Mouse (Mus musculus): Measurements from ENCODE around the gene Sept10. TPM values are rescaled to one million over a fixed set of nuclear protein-coding genes. Genes with fewer than 3 reads are reported as not detected.

Gene Sept10
- polyA plus RNA-seq, 1 experiment from 2014 or later, result 40.1 TPM

- ATAC-seq (ENCODE audit: insufficient number of reproducible peaks, insufficient read depth, low FRiP score, low read depth), result no peak
- Histone ChIP-seq H3K4me3 (ENCODE audit: control insufficient read depth in 1 of 2, insufficient read depth in 1 of 2, low read depth in 1 of 2, low read length in 2 of 2) (no peak overlapping the region), H3K4me1 (ENCODE audit: control insufficient read depth in 2 of 2, insufficient read depth in 2 of 2, low read length in 2 of 2) (peaks cover 5 to 12% of the 10 kb centered on the region in 2 experiments; a peak in 3 of 4 replicates), H3K9ac (ENCODE audit: low read length) (no peak overlapping the region), H3K9me3 (ENCODE audit: control insufficient read depth, low read length) (no peaks in the 10 kb centered on the region), H3K4me2 (ENCODE audit: low read length) (no peak overlapping the region), H3K36me3 (ENCODE audit: control insufficient read depth, insufficient read depth, low read length) (no peaks in the 10 kb centered on the region), H3K27me3 (ENCODE audit: control insufficient read depth, insufficient read depth, low read length) (no peaks in the 10 kb centered on the region), H3K27ac (replicated peaks in 1 of 2; ENCODE audit: control insufficient read depth in 1 of 2, insufficient read depth in 1 of 2, low read depth in 2 of 2, low read length in 2 of 2) (no peak overlapping the region)
- WGBS, result 55% methylated on average over 7 of the region's 7 CpGs
These were observed 41.3 kb upstream of the Sept10 start for GRCm38 (mm10) chr10:59262979-59263378.

- Histone ChIP-seq H3K9ac (ENCODE audit: low read length) (no peak overlapping the region), H3K4me2 (ENCODE audit: low read length) (no peak overlapping the region), H3K4me1 (ENCODE audit: control insufficient read depth in 2 of 2, insufficient read depth in 2 of 2, low read length in 2 of 2) (peaks cover 5 to 10% of the 10 kb centered on the region in 2 experiments; a peak in 3 of 4 replicates), H3K4me3 (ENCODE audit: control insufficient read depth in 1 of 2, insufficient read depth in 1 of 2, low read depth in 1 of 2, low read length in 2 of 2) (no peak overlapping the region), H3K27ac (replicated peaks in 1 of 2; ENCODE audit: control insufficient read depth in 1 of 2, insufficient read depth in 1 of 2, low read depth in 2 of 2, low read length in 2 of 2) (no peak overlapping the region), H3K9me3 (ENCODE audit: control insufficient read depth, low read length) (no peaks in the 10 kb centered on the region), H3K27me3 (ENCODE audit: control insufficient read depth, insufficient read depth, low read length) (no peaks in the 10 kb centered on the region), H3K36me3 (ENCODE audit: control insufficient read depth, insufficient read depth, low read length) (no peaks in the 10 kb centered on the region)
- no peak for ATAC-seq (ENCODE audit: insufficient number of reproducible peaks, insufficient read depth, low FRiP score, low read depth)
- 82% methylated on average over 1 of the region's 1 CpGs for WGBS
These were observed 40.4 kb upstream of the Sept10 start for GRCm38 (mm10) chr10:59262021-59262420.

- WGBS, result 75% methylated on average over 3 of the region's 3 CpGs
- no peaks in the 10 kb centered on the region for H3K9me3 ChIP-seq (ENCODE audit: control insufficient read depth, low read length)
- no peak overlapping the region for H3K4me2 ChIP-seq (ENCODE audit: low read length)
- no peak overlapping the region for H3K4me3 ChIP-seq (ENCODE audit: control insufficient read depth in 1 of 2, insufficient read depth in 1 of 2, low read depth in 1 of 2, low read length in 2 of 2)
- H3K27ac ChIP-seq (replicated peaks in 1 of 2; ENCODE audit: control insufficient read depth in 1 of 2, insufficient read depth in 1 of 2, low read depth in 2 of 2, low read length in 2 of 2), result no peak overlapping the region
- no peaks in the 10 kb centered on the region for H3K27me3 ChIP-seq (ENCODE audit: control insufficient read depth, insufficient read depth, low read length)
- no peak overlapping the region for H3K9ac ChIP-seq (ENCODE audit: low read length)
- H3K36me3 ChIP-seq (ENCODE audit: control insufficient read depth, insufficient read depth, low read length), result no peaks in the 10 kb centered on the region
- peaks cover 5 to 10% of the 10 kb centered on the region in 2 experiments; a peak in 3 of 4 replicates for H3K4me1 ChIP-seq (ENCODE audit: control insufficient read depth in 2 of 2, insufficient read depth in 2 of 2, low read length in 2 of 2)
- no peak for ATAC-seq (ENCODE audit: insufficient number of reproducible peaks, insufficient read depth, low FRiP score, low read depth)
These were observed 40.0 kb upstream of the Sept10 start for GRCm38 (mm10) chr10:59261603-59262002.

- H3K36me3 ChIP-seq (ENCODE audit: control insufficient read depth, insufficient read depth, low read length), result no peaks in the 10 kb centered on the region
- no peak overlapping the region for H3K27ac ChIP-seq (replicated peaks in 1 of 2; ENCODE audit: control insufficient read depth in 1 of 2, insufficient read depth in 1 of 2, low read depth in 2 of 2, low read length in 2 of 2)
- H3K27me3 ChIP-seq (ENCODE audit: control insufficient read depth, insufficient read depth, low read length), result no peaks in the 10 kb centered on the region
- peaks cover 4 to 8% of the 10 kb centered on the region in 2 experiments; a peak in 2 of 4 replicates for H3K4me1 ChIP-seq (ENCODE audit: control insufficient read depth in 2 of 2, insufficient read depth in 2 of 2, low read length in 2 of 2)
- H3K9me3 ChIP-seq (ENCODE audit: control insufficient read depth, low read length), result no peaks in the 10 kb centered on the region
- no peak overlapping the region for H3K4me2 ChIP-seq (ENCODE audit: low read length)
- H3K9ac ChIP-seq (ENCODE audit: low read length), result no peak overlapping the region
- no peak for ATAC-seq (ENCODE audit: insufficient number of reproducible peaks, insufficient read depth, low FRiP score, low read depth)
- WGBS, result 84% methylated on average over 6 of the region's 6 CpGs
- no peak overlapping the region for H3K4me3 ChIP-seq (ENCODE audit: control insufficient read depth in 1 of 2, insufficient read depth in 1 of 2, low read depth in 1 of 2, low read length in 2 of 2)
These were observed 37.9 kb upstream of the Sept10 start for GRCm38 (mm10) chr10:59259572-59259971.

- H3K4me3 ChIP-seq (ENCODE audit: control insufficient read depth in 1 of 2, insufficient read depth in 1 of 2, low read depth in 1 of 2, low read length in 2 of 2), result no peak overlapping the region
- no peak overlapping the region for H3K9ac ChIP-seq (ENCODE audit: low read length)
- no peaks in the 10 kb centered on the region for H3K36me3 ChIP-seq (ENCODE audit: control insufficient read depth, insufficient read depth, low read length)
- H3K27ac ChIP-seq (replicated peaks in 1 of 2; ENCODE audit: control insufficient read depth in 1 of 2, insufficient read depth in 1 of 2, low read depth in 2 of 2, low read length in 2 of 2), result no peak overlapping the region
- H3K9me3 ChIP-seq (ENCODE audit: control insufficient read depth, low read length), result no peaks in the 10 kb centered on the region
- H3K4me2 ChIP-seq (ENCODE audit: low read length), result no peak overlapping the region
- H3K27me3 ChIP-seq (ENCODE audit: control insufficient read depth, insufficient read depth, low read length), result no peaks in the 10 kb centered on the region
- H3K4me1 ChIP-seq (ENCODE audit: control insufficient read depth in 2 of 2, insufficient read depth in 2 of 2, low read length in 2 of 2), result peaks cover 3 to 5% of the 10 kb centered on the region in 2 experiments; a peak in 1 of 4 replicates
- ATAC-seq (ENCODE audit: insufficient number of reproducible peaks, insufficient read depth, low FRiP score, low read depth), result no peak
- 76% methylated on average over 2 of the region's 2 CpGs for WGBS
These were observed 34.9 kb upstream of the Sept10 start for GRCm38 (mm10) chr10:59256533-59256932.

- Histone ChIP-seq H3K4me1 (ENCODE audit: control insufficient read depth in 2 of 2, insufficient read depth in 2 of 2, low read length in 2 of 2) (peaks cover 3 to 5% of the 10 kb centered on the region in 2 experiments; a peak in 1 of 4 replicates), H3K27me3 (ENCODE audit: control insufficient read depth, insufficient read depth, low read length) (no peaks in the 10 kb centered on the region), H3K9ac (ENCODE audit: low read length) (no peak overlapping the region), H3K27ac (replicated peaks in 1 of 2; ENCODE audit: control insufficient read depth in 1 of 2, insufficient read depth in 1 of 2, low read depth in 2 of 2, low read length in 2 of 2) (no peak overlapping the region), H3K36me3 (ENCODE audit: control insufficient read depth, insufficient read depth, low read length) (no peaks in the 10 kb centered on the region), H3K4me3 (ENCODE audit: control insufficient read depth in 1 of 2, insufficient read depth in 1 of 2, low read depth in 1 of 2, low read length in 2 of 2) (no peak overlapping the region), H3K9me3 (ENCODE audit: control insufficient read depth, low read length) (no peaks in the 10 kb centered on the region), H3K4me2 (ENCODE audit: low read length) (no peak overlapping the region)
- WGBS, result 75% methylated on average over 8 of the region's 8 CpGs
- ATAC-seq (ENCODE audit: insufficient number of reproducible peaks, insufficient read depth, low FRiP score, low read depth), result no peak
These were observed 32.0 kb upstream of the Sept10 start for GRCm38 (mm10) chr10:59253541-59254079.

GRCm38 (mm10) chr10:59252396-59252795 lies 30.7 kb upstream of the Sept10 start:
- 49% methylated on average over 8 of the region's 8 CpGs for WGBS
- Histone ChIP-seq H3K36me3 (ENCODE audit: control insufficient read depth, insufficient read depth, low read length) (no peaks in the 10 kb centered on the region), H3K27ac (replicated peaks in 1 of 2; ENCODE audit: control insufficient read depth in 1 of 2, insufficient read depth in 1 of 2, low read depth in 2 of 2, low read length in 2 of 2) (no peak overlapping the region), H3K4me1 (ENCODE audit: control insufficient read depth in 2 of 2, insufficient read depth in 2 of 2, low read length in 2 of 2) (peaks cover 3 to 5% of the 10 kb centered on the region in 2 experiments; a peak in 1 of 4 replicates), H3K9ac (ENCODE audit: low read length) (no peak overlapping the region), H3K9me3 (ENCODE audit: control insufficient read depth, low read length) (no peaks in the 10 kb centered on the region), H3K27me3 (ENCODE audit: control insufficient read depth, insufficient read depth, low read length) (no peaks in the 10 kb centered on the region), H3K4me3 (ENCODE audit: control insufficient read depth in 1 of 2, insufficient read depth in 1 of 2, low read depth in 1 of 2, low read length in 2 of 2) (no peak overlapping the region), H3K4me2 (ENCODE audit: low read length) (no peak overlapping the region)
- ATAC-seq (ENCODE audit: insufficient number of reproducible peaks, insufficient read depth, low FRiP score, low read depth), result no peak

- Histone ChIP-seq H3K27ac (replicated peaks in 1 of 2; ENCODE audit: control insufficient read depth in 1 of 2, insufficient read depth in 1 of 2, low read depth in 2 of 2, low read length in 2 of 2) (no peak overlapping the region), H3K9ac (ENCODE audit: low read length) (no peak overlapping the region), H3K4me2 (ENCODE audit: low read length) (no peak overlapping the region), H3K9me3 (ENCODE audit: control insufficient read depth, low read length) (no peaks in the 10 kb centered on the region), H3K36me3 (ENCODE audit: control insufficient read depth, insufficient read depth, low read length) (no peaks in the 10 kb centered on the region), H3K27me3 (ENCODE audit: control insufficient read depth, insufficient read depth, low read length) (no peaks in the 10 kb centered on the region), H3K4me3 (ENCODE audit: control insufficient read depth in 1 of 2, insufficient read depth in 1 of 2, low read depth in 1 of 2, low read length in 2 of 2) (no peak overlapping the region), H3K4me1 (ENCODE audit: control insufficient read depth in 2 of 2, insufficient read depth in 2 of 2, low read length in 2 of 2) (peaks cover 3 to 5% of the 10 kb centered on the region in 2 experiments; a peak in 1 of 4 replicates)
- 40% methylated on average over 2 of the region's 2 CpGs for WGBS
- ATAC-seq (ENCODE audit: insufficient number of reproducible peaks, insufficient read depth, low FRiP score, low read depth), result no peak
These were observed 30.3 kb upstream of the Sept10 start for GRCm38 (mm10) chr10:59251980-59252379.
